Mouse (Mus musculus) liver, embryonic 11.5 days (tissue): ENCODE measurements around the gene Stat1. TPM values are rescaled to one million over a fixed set of nuclear protein-coding genes. Genes with fewer than 3 reads are reported as not detected.

Experiments used
- ATAC-seq: fragments of 200-750 bp; cut with Nextera tagmentation; replicated peaks from 2 replicates; pipeline ENCODE4 v1.8.0; 2017; ENCODE audit warnings: moderate number of reproducible peaks, mild to moderate bottlenecking, moderate TSS enrichment, moderate library complexity; ENCODE audit not compliant: low FRiP score
- DNase-seq: peaks from one replicate; pipeline ENCODE4 v3.0.0-alpha.2; 2017; ENCODE audit warnings: low spot score
- H3K27ac ChIP-seq: fragments of 300-500 bp; sonication (generic); 2 replicates; pipeline ENCODE4 v1.5.1; 2014; ENCODE audit warnings: mild to moderate bottlenecking, low read depth, low read length, control low read depth
- H3K27me3 ChIP-seq: fragments of 300-500 bp; sonication (generic); replicated peaks from 2 replicates; pipeline ENCODE4 v1.6.1; 2014; ENCODE audit warnings: low read length, mixed read lengths; ENCODE audit not compliant: control insufficient read depth, insufficient read depth
- H3K36me3 ChIP-seq: fragments of 300-500 bp; sonication (generic); 2 replicates; pipeline ENCODE4 v1.6.1; 2014; ENCODE audit warnings: mild to moderate bottlenecking, low read length, moderate library complexity, mixed read lengths; ENCODE audit not compliant: control insufficient read depth, insufficient read depth
- H3K4me1 ChIP-seq: fragments of 300-500 bp; sonication (generic); replicated peaks from 2 replicates; pipeline ENCODE4 v1.6.1; 2014; ENCODE audit warnings: low read length, mixed read lengths; ENCODE audit not compliant: control insufficient read depth, insufficient read depth
- H3K4me2 ChIP-seq: fragments of 300-500 bp; sonication (generic); 2 replicates; pipeline ENCODE4 v1.6.1; 2014; ENCODE audit warnings: mild to moderate bottlenecking, control low read depth, moderate library complexity
- H3K4me3 ChIP-seq: fragments of 300-500 bp; sonication (generic); 2 replicates; pipeline ENCODE4 v1.5.1; 2014; ENCODE audit warnings: low read depth, low read length, control low read depth
- H3K9ac ChIP-seq: fragments of 300-500 bp; sonication (generic); 2 replicates; pipeline ENCODE4 v1.6.1; 2014; ENCODE audit warnings: low read depth, low read length, control low read depth
- H3K9me3 ChIP-seq: fragments of 300-500 bp; sonication (generic); 2 replicates; pipeline ENCODE4 v1.6.1; 2016; ENCODE audit warnings: low read length, inconsistent platforms, mixed read lengths; ENCODE audit not compliant: control insufficient read depth
- WGBS: fragments of 180-500 bp; shearing (Covaris S2); extraction: QIAGEN DNeasy Blood & Tissue Kit; methylation state at CpG from one replicate; pipeline ENCODE4 v1.1.7; 2014; 5-methylcytosine and 5-hydroxymethylcytosine counted together
- polyA plus RNA-seq: library from polyadenylated mRNA; unstranded; fragments of >200 nt; fragmentation: Nextera tagmentation; extraction: Ambion mirVana; gene quantifications from 2 replicates; pipeline ENCODE4 v1.2.1, GENCODE M21; 2014

Stat1 gene
- polyA plus RNA-seq, 1 experiment from 2014 or later: 17.8 TPM

- H3K4me1 ChIP-seq: peaks cover 21% of the 10 kb centered on the region
- no peak overlapping the region for H3K9ac ChIP-seq
- H3K27me3 ChIP-seq: no peaks in the 10 kb centered on the region
- no peak overlapping the region for H3K4me3 ChIP-seq
- no peaks in the 10 kb centered on the region for H3K9me3 ChIP-seq
- H3K27ac ChIP-seq: no peak overlapping the region
- no peaks in the 10 kb centered on the region; the same call in 1 of the 2 replicates for H3K36me3 ChIP-seq
- 79% methylated on average over 7 of the region's 7 CpGs for WGBS
- no peak for DNase-seq
- H3K4me2 ChIP-seq: no peak overlapping the region
- ATAC-seq: no peak
Measured at GRCm38 (mm10) chr1:52148696-52149095, 29.5 kb downstream of the Stat1 start.

GRCm38 (mm10) chr1:52149934-52150346 lies 30.7 kb downstream of the Stat1 start:
- no peak overlapping the region for H3K9ac ChIP-seq
- DNase-seq (peak; percentile 59), ATAC-seq (peak; percentile 84)
- H3K4me3 ChIP-seq: no peak overlapping the region
- WGBS: 37% methylated on average over 9 of the region's 9 CpGs
- H3K27me3 ChIP-seq: no peaks in the 10 kb centered on the region
- H3K36me3 ChIP-seq: no peaks in the 10 kb centered on the region
- H3K4me1 ChIP-seq: peaks cover 21% of the 10 kb centered on the region
- H3K4me2 ChIP-seq: peak overlapping the region; percentile 50
- H3K27ac ChIP-seq: peak overlapping the region; percentile 52; the same call in 1 of the 2 replicates
- no peaks in the 10 kb centered on the region for H3K9me3 ChIP-seq

- no peak for DNase-seq
Measured at GRCm38 (mm10) chr1:52150676-52151075, 31.4 kb downstream of the Stat1 start.

DNA sequence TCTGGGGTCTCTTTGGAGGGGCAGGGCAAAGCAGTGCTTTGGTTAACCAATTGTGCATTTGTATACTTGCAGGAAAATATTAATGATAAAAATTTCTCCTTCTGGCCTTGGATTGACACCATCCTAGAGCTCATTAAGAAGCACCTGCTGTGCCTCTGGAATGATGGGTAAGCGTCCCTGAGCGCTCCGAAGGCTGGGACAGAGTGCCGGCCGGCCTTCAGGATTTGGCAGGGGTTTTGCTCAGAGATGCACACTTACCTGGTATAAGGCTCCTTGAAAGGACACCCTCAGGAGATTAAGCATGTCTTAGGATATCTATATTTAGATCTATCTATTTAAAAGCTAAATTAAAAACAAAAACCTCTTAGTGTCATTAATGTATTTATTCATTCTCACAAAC lies 31.9 kb downstream of the Stat1 start:
- H3K9me3 ChIP-seq: no peaks in the 10 kb centered on the region
- peaks cover 21% of the 10 kb centered on the region for H3K4me1 ChIP-seq
- ATAC-seq: no peak
- H3K27me3 ChIP-seq: no peaks in the 10 kb centered on the region
- H3K36me3 ChIP-seq: no peaks in the 10 kb centered on the region
- 94% methylated on average over 5 of the region's 5 CpGs for WGBS
- DNase-seq: no peak
- H3K4me3 ChIP-seq: no peak overlapping the region
- H3K9ac ChIP-seq: no peak overlapping the region
- peak overlapping the region; percentile 19; the same call in 1 of the 2 replicates for H3K27ac ChIP-seq
- peak overlapping the region; percentile 50 for H3K4me2 ChIP-seq

More at GRCm38 (mm10) chr1:52150676-52151075, 31.4 kb downstream of the Stat1 start:
- no peak overlapping the region for H3K4me3 ChIP-seq
- no peaks in the 10 kb centered on the region for H3K36me3 ChIP-seq
- no peaks in the 10 kb centered on the region for H3K27me3 ChIP-seq
- peak overlapping the region; percentile 52; the same call in 1 of the 2 replicates for H3K27ac ChIP-seq
- ATAC-seq: peak; percentile 85
- H3K9me3 ChIP-seq: no peaks in the 10 kb centered on the region
- 22% methylated on average over 11 of the region's 11 CpGs for WGBS
- H3K9ac ChIP-seq: no peak overlapping the region
- H3K4me2 ChIP-seq: peak overlapping the region; percentile 50
- peaks cover 21% of the 10 kb centered on the region for H3K4me1 ChIP-seq

GRCm38 (mm10) chr1:52152369-52152768 lies 33.1 kb downstream of the Stat1 start:
- no peaks in the 10 kb centered on the region for H3K36me3 ChIP-seq
- H3K4me3 ChIP-seq: no peak overlapping the region
- H3K27me3 ChIP-seq: no peaks in the 10 kb centered on the region
- no peaks in the 10 kb centered on the region for H3K9me3 ChIP-seq
- H3K4me1 ChIP-seq: peaks cover 21% of the 10 kb centered on the region
- 79% methylated on average over 13 of the region's 13 CpGs for WGBS
- DNase-seq (no peak), ATAC-seq (no peak)
- no peak overlapping the region for H3K4me2 ChIP-seq
- no peak overlapping the region for H3K9ac ChIP-seq
- H3K27ac ChIP-seq: no peak overlapping the region

DNA sequence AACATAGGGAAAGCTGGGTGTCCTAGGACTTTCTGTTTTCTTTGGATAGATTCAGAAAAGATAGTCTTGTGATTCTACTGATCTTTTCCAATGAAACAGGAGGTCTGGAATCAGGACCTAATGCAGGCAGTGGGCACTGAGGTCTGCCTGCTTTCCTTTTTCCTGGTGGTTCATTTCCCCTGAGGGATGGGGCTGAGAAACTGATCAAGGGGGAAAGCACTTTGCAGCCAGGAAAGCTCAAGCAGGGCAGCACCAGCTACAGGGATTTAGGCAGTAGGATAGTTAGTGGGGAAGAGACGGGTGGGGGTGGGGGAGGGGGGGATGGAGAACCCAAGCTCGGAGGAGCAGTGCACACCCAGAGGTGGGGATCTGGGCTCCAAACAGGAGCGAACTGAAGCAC lies 33.7 kb downstream of the Stat1 start:
- H3K9me3 ChIP-seq: no peaks in the 10 kb centered on the region
- H3K36me3 ChIP-seq: 0 out of 2 replicates have a peak, but pooled peaks cover 2% of the 10 kb centered on the region
- no peak overlapping the region for H3K9ac ChIP-seq
- ATAC-seq (no peak), DNase-seq (no peak)
- H3K27ac ChIP-seq: no peak overlapping the region
- WGBS: 56% methylated on average over 3 of the region's 3 CpGs
- H3K4me3 ChIP-seq: no peak overlapping the region
- H3K4me1 ChIP-seq: peaks cover 21% of the 10 kb centered on the region
- H3K4me2 ChIP-seq: no peak overlapping the region
- H3K27me3 ChIP-seq: no peaks in the 10 kb centered on the region

DNA sequence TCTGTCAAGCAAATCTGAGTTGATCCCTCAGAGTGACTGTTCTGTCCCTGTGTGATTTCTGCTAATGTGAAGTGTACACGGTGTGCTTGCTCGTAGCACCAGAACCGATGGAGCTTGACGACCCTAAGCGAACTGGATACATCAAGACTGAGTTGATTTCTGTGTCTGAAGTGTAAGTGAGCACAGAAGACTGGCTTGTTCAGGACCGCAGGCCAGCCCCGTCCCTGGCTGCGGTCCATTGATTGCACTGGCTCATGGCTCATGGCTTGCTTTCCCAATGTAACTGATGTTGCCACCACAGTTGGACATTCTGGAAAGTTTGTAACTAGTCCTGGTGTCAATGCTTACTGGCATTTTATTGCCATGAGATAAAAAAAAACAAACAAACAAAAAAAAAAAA lies 35.6 kb downstream of the Stat1 start:
- Histone ChIP-seq H3K27ac (no peak overlapping the region), H3K4me2 (no peak overlapping the region), H3K9ac (no peak overlapping the region), H3K4me3 (no peak overlapping the region), H3K27me3 (no peaks in the 10 kb centered on the region), H3K36me3 (0 out of 2 replicates have a peak, but pooled peaks cover 2% of the 10 kb centered on the region), H3K4me1 (peaks cover 13% of the 10 kb centered on the region), H3K9me3 (no peaks in the 10 kb centered on the region)
- 92% methylated on average over 8 of the region's 8 CpGs for WGBS
- DNase-seq: no peak
- no peak for ATAC-seq

GRCm38 (mm10) chr1:52156351-52156750 lies 37.1 kb downstream of the Stat1 start:
- Histone ChIP-seq H3K36me3 (0 out of 2 replicates have a peak, but pooled peaks cover 2% of the 10 kb centered on the region), H3K4me3 (no peak overlapping the region), H3K27ac (no peak overlapping the region), H3K9me3 (no peaks in the 10 kb centered on the region), H3K9ac (no peak overlapping the region), H3K4me1 (no peaks in the 10 kb centered on the region), H3K4me2 (no peak overlapping the region), H3K27me3 (no peaks in the 10 kb centered on the region)
- 86% methylated on average over 10 of the region's 10 CpGs for WGBS
- ATAC-seq: no peak
- DNase-seq: no peak

- DNase-seq: no peak
- H3K9me3 ChIP-seq: no peaks in the 10 kb centered on the region
- 0 out of 2 replicates have a peak, but pooled peaks cover 2% of the 10 kb centered on the region for H3K36me3 ChIP-seq
- 91% methylated on average over 2 of the region's 2 CpGs for WGBS
- H3K27me3 ChIP-seq: no peaks in the 10 kb centered on the region
- no peaks in the 10 kb centered on the region for H3K4me1 ChIP-seq
- no peak overlapping the region for H3K27ac ChIP-seq
- H3K4me3 ChIP-seq: no peak overlapping the region
- no peak for ATAC-seq
- no peak overlapping the region for H3K9ac ChIP-seq
- no peak overlapping the region for H3K4me2 ChIP-seq
Measured at GRCm38 (mm10) chr1:52158040-52158439, 38.8 kb downstream of the Stat1 start.
